Mouse (Mus musculus): ENCODE data around the gene Slc25a19.

Gene Slc25a19

DNA sequence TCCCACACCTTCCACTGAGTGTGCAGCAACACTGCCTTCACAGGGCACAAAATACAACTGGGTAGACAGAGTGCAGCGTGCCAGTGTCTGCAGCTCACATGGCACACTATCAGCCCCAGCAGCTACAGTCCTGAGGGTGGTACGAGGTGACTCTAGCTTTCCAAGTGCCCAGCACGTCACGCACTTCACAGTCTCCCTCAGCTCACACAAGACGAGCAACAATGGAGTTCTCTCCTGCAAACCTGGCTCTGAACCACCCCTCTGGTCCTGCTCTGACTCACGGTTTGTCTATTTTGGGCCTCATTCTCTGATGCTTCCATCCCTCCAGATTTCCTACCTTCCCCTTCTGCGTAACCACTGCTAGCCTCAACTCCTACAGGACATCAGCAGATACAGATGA lies 28.4 kb downstream of the Slc25a19 start:
- DNase-seq (ENCODE audit: low read depth, low spot score): peak; percentile 80

DNA sequence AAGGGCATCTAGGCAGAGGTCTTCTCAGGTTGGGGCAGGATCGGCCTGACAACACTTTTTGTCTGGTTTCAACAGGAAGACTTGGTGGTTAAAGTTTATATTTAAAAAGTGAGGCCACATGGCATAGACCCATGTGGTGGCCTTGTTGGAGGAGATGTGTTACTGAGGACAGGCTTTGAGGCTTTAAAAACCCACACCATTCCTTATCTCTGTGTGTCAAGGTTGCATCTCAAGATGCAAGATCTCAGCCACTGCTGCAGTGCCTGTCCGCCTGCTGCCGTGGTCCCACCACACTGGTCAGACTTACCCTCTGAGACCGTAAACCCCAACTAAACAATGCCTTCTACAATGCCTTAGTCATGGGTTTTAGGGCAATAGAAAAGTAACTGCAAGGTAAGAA lies 29.8 kb downstream of the Slc25a19 start:
- no peak for DNase-seq (ENCODE audit: low read depth, low spot score)

DNA sequence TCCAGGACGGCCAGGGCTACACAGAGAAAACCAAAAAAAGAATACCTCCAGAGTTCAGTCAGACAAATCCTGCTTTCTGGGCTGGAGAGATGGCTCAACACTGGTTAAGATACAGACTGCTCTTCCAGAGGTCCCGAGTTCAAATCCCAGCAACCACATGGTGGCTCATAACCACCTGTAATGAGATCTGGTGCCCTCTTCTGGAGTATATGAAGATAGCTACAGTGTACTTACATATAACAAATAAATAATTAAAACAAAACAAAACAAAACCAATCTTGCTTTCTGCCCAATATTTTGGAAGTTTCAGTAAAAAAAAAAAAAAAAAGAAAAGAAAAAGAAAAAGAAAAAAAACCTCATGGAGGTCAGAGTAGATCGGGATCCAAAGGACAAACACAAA lies 32.9 kb downstream of the Slc25a19 start:
- DNase-seq (ENCODE audit: low read depth, low spot score): no peak

DNA sequence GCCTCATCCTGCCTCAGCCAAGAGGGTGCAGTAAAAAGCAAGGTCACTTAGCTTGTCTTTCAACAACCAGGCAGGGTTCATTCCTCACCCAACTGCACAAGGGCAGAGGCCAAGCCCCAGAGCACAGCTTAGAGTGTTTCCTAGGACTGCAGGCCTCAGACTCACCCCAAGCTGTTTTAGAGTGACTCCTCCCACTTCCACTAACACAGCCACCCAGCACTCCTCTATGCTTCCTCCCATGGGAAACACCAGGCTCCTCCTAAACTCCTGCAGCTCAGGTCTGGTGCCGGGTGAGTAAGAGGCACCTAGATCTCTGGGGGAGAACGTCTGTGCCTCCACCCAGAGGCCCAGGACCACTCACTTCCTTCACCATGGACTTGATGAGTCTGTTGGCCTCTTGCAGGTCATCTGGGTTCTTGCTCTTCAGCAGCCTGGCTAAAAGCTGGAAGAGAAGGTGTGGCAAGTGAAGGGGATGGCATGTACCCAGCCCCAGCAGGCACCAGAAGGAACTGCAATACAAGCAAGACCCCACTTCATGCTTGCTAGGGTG lies 37.5 kb downstream of the Slc25a19 start:
- DNase-seq (ENCODE audit: low read depth, low spot score): no peak

DNA sequence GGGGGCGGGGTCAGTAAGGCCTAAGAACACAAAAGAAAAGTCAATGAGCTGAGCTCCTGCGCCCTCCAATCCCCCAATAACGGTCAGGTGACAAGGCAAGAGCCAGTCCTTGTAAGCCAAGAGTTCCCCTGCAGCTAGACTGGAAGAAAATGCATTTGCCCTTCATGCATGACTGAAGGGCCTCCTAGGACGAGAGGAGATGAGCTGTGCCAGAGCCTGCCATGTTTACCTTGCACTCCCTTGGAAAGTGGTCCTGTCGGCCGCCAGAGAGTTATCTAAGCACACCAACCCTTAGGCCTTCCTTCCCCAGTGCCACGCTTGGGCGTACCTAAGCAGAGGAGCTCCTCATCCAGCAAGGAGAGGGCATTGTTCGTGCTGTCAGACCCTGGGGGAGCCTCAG lies 40.1 kb downstream of the Slc25a19 start:
- DNase-seq (ENCODE audit: low read depth, low spot score): no peak

DNA sequence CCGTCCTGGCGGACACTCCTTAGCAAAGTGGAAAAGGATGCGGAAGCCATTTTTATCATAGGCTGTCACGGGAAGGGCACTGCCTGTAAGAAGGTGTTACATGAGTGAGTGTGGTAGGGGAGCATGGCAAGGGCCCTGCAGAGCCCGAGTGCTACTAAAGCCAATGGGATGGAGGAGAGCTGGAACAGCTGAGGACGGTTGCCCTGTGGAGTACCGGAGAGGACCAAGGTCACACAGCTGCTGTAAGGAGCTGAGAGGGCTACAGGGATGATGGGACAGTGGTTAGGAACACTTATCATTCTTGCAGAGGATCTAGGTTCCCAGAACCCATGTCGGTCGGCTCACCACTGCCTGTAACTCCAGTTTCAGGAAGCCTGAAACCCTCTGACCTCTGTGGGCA lies 41.7 kb downstream of the Slc25a19 start:
- no peak for DNase-seq (ENCODE audit: low read depth, low spot score)

DNA sequence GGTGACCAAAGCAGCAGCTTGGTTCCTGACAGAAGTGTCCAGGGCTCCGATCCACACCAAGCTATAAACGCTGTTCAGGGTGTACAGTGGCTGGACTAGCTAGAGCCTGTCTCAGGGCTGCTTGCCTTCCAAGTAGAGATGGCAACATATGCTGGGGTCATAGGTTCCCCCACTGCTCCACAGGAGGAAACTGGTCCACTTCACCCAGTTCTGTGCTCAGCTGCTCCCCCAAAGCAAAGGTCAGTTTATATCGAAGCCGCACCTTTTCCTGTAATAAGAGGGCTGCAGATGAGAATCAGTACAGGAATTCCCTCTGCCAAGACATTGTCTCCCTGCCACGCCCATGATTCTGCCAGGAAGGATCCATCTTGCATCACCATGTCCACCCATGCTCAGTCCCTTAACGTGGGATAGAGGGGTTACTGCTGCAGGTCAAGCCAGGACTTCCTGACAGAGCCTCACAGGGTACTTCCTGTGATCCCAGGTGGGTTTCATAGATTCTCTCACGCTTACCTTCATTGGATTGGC lies 42.5 kb downstream of the Slc25a19 start:
- no peak for DNase-seq (ENCODE audit: low read depth, low spot score)

DNA sequence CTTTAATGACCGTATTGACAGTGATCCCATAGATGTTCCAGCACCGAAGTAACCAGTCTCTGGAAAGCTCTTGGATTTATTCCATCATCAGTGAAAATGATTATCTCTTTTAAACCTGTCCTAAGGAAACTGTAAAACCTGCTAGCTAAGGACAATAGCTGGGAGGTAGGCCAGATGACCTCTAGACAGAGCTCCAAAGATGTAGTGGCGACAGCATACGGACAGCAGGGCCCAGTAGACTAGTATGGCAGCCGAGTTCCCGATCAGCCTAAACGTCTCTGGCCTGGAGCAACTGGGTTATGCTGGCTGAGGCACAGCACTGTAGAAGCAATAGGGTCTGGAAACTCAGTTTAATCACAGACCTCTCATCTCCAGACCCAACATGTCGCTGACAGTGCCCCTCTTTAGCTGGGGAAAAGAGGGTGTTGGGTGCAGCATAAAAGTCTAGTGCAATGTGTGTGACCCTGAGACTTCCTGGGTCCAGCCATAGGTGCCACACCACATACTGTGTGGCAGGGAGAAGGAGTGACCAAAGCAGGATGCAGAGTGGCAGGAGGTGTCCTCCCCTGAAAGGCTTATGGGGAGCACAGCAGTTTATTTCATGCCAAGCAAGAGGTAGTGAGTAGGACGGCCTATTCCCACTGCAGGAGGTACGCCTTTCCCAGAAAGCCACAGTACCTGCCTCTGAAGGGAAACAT lies 43.6 kb downstream of the Slc25a19 start:
- no peak for DNase-seq (ENCODE audit: low read depth, low spot score)

DNA sequence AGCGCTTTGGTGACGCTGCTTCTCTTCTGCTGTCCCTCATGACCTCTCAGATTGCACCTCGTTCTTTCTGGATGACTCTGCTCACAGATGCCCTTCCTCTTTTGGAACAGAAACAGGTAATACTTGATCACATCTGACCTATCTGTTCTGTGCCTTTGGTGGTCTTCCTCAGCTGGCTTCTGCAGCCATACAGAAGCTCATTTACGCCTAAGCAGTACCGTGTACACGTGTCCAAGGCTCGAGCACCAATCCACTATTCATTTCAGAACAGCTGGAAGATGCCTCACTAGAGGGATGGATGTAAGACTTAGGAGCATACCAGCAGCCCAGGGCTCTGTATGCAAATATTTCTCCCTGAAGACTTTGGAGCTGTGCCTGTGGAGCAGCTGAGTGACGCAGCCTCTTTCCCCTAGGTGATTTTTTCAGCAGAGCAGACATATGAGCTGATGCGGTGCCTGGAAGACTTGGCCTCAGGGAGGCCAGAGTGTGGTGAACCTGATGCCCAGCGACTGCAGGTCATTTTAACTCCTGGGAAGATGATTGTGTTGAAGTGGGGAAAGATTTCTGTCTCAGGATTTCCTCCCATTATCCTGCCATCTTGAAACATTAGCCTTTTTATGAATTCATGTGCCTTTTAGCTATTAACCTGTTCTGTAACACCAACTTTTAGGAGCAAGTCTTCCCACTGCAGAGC lies 45.0 kb downstream of the Slc25a19 start:
- DNase-seq (ENCODE audit: low read depth, low spot score): peak; percentile 40

DNA sequence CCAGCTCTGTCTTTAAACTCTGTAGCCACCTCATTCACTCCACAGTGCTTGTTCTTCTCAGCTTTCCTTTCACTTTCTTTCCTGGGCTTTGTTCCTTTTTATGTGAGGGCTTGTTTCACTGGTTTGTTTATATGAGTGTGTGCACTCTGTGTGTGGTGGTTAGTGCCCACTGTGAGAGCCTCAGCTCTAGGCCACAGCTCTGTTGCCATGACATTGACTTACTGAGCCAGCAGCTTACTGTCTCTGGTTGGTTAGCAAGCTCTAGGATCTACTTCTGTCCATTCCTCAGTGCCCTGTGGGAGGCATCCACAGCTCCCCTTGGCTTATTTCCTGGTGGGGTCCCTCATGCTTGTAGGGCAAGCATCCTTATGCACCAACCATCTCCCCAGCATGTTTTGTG lies 49.0 kb downstream of the Slc25a19 start:
- DNase-seq (ENCODE audit: low read depth, low spot score): no peak

DNA sequence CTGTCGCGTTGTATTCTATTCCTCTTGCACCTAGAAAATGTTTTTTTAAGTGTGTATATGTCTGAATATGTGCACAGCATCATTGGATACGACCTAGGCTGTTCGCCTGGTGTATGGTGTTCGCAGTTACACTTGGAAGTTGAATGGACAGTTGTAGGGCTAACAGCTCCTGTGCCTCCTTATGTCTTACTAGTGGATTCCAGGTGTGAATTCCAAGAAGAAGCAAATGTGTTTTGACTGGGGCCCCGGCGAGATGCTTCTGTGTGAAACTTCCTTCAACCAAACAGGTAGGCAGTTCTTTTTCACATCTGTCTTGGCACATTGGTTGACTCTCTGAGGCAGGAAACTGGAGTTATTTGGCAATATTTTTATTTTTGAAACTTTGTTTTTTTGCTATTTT lies 63.1 kb downstream of the Slc25a19 start:
- no peak for DNase-seq (ENCODE audit: low read depth, low spot score)

Measured in brain, adult 2 months (tissue).